Mouse (Mus musculus) gastrocnemius, postnatal 25 days (tissue): ENCODE results near the gene M6pr. TPM values are rescaled to one million over a fixed set of nuclear protein-coding genes. Genes with fewer than 3 reads are reported as not detected.

ENCODE experiments used
- DNase-seq: peaks from one replicate; pipeline ENCODE4 v3.0.0; 2022
- total RNA-seq, 2 experiments: library from RNA; stranded (reverse); gene quantifications; 1 replicate in 1 of 2; 2 replicates in 1 of 2; pipeline ENCODE4 v1.2.3; 2021

The M6pr gene
- total RNA-seq, 2 experiments from 2014 or later = 20.2 to 20.3 TPM

DNA sequence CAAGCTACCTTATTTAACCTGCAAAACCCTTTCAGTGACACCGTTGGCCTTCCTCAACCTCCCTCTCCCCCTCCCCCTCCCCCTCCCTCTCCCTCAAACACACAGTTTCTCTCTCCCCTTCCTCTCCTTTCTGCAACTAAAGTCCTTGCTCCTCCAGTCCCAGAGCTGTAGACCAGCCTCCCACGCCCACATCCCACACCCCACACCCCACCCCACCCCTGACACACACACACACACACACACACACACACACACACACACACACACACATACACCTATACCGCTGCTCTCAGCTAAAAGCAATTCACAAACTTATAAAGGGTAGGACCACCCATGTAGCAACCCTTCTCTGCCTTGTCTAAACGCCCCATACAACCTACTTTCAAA is 10.3 kb upstream of the M6pr start:
- no peak for DNase-seq

DNA sequence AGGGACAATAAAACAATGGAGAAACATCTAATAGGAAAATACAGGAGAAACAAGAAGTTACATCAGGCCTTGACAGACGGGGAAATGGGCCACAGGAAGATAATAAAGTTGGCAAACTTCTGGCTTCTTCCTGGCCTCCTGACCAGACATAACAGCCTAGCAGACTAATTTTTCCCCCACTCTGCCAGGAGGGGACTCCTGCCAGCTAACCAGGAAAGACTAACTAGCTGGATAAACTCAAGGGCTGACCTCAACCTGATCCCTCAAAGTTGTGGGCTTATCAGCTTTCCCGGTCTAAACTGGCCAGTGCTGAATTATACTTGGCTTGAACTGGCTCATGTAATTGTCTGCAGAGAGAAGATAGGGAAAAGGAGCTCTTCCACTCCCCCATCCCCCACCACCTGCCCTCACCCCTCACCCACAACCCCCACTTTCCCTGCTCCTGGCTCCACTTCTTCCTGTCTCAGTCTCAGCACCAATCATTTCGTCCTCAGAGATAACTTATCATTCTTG is 8.8 kb upstream of the M6pr start:
- no peak for DNase-seq

DNA sequence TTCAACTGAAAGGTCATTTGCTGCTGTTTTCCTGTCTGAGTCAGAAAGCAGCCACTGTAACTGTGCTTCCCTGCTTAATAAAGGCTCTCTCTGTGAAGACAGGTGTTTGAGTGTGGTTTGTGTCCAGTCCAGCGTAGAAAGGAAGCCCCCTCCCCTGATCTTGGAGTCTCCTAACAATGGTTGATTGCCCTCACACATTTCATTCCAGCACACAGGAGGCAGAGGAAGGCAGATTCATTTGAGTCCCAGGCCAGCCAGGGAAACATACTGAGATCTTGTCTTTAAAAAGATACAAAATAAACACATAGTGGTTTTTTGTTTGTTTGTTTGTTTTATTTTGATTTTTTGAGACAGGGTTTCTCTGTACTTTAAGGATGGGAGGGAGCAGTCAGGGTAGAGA is 6.4 kb upstream of the M6pr start:
- no peak for DNase-seq

DNA sequence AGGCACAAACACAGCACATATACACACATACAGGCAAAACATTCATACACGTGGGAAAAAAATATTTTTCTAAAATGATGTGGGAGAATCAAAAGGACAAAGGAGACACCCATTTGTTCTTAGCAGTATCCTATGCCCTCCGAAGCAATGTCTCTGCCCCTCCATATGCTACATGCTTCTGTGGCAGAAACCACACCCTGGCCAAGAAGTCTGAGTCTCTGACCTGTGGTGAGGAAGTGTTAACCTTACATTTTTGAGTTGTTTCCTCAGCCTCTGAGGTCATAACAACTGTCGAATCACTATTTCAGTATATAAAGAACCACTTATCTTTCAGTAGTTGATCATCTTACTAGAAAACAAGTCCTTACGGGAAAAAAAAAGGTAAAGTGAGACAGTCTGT is 5.9 kb upstream of the M6pr start:
- DNase-seq = no peak

DNA sequence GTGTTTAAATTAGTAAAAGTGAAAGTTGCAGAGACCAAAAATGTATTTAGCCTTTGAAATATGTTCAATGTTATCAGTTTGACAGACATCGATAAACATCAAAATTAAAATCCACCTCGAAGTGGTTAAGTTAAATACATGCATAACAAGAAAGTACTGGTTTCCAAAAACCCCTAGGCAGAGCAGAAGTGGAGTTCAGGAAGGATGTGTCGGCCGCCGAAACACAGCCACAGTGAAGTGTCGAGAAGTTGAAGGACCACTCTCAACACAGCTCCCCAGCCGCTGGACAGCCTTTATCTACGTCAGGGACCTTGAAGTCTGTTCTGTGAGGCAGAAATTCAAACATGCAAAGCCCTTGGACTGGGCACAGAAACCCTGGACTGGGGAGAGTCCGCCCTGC is 5.0 kb upstream of the M6pr start:
- DNase-seq = no peak

DNA sequence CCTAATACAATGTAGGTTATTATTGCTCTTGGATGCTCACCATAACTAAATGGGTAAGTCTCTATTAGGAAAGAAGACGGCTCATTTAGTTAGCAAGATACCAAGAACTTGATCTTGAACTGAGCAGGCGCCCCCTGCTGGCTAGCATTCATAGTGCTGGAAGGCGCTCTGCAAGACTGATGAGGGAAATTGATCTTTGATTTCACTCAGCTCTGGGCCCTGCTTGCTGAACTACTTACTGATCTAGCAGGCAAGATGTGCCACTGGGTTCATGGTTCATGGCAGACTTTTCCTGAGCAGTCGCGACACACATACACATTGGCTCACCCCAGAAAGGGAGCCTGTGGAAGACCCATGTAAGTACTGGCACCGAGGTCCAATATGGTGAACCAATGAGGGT is 4.2 kb upstream of the M6pr start:
- DNase-seq = peak; percentile 8

DNA sequence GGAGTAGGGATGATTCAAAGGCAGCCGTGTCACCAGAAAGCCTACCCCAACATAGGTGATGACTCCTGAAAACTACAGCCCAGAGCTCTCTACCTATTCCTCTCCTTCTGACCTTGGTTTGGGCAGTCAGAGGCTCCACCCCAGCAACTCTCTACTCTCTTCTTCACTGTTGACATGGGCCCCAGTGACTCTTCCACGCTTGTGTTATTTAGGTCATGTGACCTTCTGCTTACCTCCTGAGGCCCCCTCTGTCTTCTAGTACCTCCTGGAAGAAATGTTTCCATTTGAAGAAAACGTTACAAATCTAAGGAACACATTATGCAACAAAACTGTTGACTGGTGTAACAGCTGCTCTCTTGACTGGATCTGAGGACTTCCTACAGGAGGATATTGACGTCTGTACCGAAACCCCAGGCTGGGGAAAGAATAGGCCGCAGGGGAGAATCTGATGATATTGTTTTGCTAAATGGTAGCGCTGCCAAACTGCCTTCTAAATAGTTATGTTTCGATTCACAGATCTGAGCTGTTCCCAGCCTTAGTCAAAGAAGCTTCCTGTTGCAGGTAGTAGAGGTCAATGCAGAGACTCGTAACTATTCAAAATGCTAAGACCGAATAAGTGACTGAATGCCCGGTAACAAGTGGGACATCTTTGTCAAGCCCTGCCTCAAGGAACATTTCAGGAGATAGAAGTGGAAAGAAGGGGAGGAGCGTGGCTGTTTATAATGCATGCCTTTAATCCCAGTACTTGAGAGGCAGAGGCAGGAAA is 3.5 kb upstream of the M6pr start:
- no peak for DNase-seq

DNA sequence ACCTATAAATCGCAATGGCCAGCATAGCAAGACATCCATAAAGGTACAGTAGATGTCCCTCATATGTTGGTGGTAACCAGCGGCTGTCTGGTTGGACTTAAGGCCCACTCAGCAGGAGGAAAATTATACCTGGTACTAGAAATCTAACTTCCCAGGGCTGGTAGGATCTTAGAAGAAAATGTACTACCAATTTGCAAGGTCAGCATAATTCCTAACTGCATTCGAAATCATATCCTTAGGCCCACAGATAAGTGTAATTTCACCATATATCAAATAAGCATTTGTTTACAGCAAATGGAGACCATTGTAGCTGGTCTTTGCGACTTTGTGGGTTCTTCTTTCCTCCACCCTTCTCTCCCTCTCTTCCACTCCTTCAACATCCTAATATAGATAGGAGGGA is 1.8 kb upstream of the M6pr start:
- no peak for DNase-seq

DNA sequence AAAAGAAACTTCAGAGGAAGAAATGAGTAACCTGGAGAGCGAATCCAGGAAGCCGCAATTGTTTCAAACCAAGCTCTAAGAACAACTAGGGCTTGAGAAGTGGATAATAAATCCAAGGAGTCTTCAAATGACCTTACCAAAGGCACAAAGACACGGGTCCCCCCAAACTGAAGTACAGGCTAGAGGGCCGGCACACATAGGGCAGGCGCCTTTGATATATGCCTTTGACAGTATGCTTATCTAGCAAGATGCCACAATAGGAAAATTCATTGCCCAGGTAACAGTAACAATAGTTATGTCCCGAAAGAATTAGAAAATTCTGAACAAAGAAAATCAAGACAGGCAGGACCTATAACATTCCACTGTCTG is 400 bp upstream of the M6pr start:
- no peak for DNase-seq

DNA sequence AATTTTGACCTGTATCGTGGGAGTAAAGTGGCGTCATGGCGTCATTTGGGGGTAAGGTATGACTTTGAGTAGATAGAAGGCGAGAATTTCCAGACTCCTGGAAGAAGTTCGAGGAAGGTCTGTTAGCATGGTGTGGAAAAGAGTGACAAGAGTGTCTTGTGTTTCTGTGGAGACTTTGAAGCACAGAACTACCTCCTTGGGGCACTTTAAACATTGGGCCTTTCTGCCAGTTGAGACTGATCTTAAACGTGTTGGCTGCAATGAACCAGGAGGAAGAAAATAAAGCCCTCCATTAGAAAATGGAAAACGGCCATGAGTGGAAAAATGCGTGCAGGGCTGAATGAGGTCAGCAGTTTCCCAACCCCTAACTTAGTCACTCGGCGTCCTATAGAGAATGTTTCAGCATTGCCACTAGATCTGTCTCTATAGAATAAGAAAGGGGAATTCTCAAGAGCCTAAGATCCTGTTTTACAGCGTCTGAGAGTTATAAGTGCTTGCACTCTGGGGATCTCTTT is 983 bp downstream of the M6pr start:
- DNase-seq = no peak

DNA sequence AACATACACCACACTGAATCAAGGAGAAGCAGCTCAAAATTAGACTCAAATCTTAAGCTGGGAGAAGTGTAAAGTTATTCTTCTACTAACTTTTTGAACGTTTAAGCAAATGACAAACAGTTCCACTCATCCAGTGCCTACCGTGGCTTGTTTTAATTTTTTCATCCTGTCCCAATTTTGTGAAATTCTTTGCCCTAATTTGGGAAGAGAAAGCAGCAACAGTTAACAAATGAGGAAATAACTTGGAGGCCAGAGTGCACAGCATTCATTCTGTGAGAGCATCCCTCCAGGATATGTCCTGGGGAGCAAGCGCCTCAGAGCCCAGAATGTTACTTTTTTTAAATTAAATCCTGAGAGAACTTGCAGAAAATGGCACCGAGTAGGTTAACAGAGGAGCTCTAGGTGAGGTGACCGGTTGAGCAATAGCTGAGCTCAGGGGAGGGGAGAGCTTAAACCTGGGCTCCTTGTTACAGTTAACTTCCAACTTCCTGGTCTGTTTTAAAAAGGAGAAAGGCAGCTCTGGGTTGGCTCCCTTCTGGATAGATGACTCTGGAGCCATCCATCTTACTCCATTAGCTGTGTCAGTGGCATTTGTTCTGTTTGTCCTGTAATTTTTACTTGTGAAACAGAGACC is 1.8 kb downstream of the M6pr start:
- DNase-seq = no peak

DNA sequence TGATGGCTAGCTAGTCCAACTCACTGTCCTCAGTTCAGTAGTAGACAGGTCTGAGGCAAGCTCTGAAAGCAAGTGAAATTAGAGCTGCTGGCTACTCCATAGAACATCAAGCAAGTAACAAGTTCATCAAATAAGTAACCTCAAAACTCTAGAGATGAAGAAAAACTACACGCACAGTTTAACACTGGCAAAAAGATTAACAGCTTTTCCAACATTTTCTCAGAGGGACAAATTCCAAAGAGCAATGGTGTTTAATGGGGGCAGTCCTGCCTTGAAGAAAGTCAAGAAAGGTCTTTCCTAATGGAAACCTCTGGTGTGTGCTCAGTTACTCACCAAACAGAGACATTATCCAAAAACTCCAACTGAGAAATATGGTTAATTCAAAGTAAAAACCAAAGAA is 10.2 kb downstream of the M6pr start:
- no peak for DNase-seq

DNA sequence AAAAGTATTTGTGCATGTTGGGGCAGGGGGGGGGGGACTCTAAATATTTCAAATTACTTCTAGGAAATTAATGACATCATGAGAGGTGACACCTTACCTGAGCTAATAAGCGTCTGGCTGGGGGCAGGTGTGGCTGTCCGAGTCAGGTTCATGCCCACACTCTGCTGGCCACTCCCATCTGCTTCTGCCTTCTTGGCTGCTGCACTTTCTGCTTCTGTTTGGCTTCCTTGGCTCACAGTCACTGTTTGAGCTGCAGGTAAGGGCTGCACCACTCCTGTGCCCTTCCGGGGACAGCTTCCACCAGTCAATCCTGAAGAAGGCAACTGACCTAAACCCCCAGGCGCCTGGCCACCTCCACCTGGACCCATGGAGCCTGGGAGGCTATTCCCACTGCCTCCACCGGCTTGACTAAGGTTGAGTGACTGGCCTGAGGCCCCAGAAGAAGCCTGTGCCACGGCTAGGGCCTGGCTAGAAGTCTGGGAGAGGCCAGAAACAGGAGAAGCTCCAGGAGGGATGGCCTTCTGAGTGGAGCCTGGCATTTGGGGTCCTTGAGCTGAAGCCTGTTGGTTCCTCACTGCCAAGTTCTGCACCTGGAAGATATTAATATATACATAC is 16.9 kb downstream of the M6pr start:
- DNase-seq = no peak

DNA sequence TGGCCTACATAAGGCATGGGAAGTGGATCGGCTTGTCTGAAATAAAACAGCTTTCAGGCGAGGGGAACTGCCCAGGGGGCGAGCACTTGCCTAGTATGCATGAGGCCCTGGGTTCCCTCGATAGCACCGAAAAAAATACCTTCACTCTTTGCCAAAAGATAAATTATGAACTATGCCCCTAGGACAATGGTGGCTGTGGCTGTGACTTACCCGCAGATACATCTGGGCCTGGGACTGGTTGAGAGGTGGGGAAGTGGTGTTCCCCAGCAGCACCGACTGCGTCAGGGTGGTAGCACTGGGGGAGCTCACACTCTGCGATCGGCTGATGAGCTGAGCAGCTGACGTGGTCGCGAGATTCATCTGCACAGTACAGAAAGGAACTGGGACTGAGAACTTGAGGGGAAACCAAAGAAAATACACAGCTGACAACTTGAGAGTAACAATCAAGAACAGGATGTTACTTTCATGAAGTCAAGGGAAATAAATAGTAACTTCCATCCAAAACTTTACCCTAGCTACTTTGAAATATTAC is 24.6 kb downstream of the M6pr start:
- DNase-seq = no peak

DNA sequence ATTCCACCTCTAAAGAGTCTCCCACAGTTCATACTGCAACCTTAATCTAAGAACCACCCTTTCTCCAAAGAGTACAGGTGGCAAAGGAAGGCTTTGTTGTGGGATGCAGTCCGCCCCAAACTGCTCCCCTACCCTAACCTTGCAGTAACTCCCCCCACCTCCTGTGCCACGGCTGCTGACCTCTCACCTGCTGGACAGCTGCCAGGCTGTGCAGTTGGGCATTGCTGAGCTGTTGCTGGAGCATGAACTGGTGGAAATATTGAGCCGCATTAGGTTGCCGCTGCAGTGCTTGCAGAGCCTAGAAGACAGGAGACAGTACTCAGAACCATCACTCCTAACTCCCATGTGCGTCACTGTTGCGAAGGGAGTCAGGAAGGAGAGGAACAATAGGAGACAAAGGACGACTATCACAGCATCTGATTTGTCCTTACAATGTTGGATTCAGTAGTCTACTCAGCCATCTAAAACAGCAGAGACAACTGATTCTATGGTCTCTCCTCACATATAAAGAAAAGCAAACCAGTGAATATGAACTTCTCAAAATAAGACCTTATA is 26.3 kb downstream of the M6pr start:
- no peak for DNase-seq

DNA sequence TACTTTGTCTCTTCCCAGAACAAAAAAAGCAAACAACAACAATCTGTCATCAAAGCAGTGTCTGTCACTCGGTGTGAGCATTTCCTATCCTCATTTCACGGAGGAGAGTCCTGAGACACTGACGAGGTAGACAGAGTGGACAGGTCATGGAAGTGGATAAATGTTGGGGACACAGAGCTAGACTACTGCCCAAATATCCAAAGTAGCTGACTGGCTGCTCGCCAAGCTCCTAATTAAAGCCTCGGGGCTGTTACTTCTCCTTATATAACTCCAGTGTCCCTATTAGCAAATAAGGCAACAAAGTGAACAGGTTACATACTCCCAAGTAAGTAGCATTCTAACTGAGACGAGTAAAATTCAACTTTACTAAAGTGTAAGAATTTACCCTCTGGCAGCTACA is 29.0 kb downstream of the M6pr start:
- no peak for DNase-seq

DNA sequence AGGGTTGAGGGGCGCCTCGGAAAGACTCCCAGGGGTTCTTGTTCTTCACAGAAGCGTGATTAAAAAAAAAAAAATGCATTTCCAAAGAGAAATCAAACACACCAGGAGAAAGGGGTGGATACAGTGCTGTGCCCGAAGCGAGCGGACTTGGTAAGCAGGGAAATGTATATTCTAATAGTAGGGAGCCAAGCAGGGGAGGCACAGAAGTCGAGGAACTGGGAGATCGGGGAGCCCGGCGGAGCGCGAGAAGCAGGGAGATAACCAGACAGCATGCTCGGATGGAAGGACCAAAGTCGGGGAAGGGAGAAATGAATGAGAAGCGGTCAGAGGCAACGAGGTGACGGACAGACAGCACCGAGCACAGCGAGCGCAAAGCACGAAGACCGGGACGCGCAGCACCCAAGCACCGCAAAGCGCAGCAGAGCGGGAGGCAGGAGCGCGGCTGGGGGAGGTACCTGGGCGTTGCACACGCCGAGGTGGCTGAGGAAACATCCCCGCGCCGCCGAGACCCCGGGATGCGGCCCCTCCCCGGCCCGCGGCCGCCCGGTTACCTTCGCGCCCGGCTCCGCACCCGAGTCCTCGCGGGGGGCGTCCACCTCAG is 30.6 kb downstream of the M6pr start:
- DNase-seq = peak; percentile 58

DNA sequence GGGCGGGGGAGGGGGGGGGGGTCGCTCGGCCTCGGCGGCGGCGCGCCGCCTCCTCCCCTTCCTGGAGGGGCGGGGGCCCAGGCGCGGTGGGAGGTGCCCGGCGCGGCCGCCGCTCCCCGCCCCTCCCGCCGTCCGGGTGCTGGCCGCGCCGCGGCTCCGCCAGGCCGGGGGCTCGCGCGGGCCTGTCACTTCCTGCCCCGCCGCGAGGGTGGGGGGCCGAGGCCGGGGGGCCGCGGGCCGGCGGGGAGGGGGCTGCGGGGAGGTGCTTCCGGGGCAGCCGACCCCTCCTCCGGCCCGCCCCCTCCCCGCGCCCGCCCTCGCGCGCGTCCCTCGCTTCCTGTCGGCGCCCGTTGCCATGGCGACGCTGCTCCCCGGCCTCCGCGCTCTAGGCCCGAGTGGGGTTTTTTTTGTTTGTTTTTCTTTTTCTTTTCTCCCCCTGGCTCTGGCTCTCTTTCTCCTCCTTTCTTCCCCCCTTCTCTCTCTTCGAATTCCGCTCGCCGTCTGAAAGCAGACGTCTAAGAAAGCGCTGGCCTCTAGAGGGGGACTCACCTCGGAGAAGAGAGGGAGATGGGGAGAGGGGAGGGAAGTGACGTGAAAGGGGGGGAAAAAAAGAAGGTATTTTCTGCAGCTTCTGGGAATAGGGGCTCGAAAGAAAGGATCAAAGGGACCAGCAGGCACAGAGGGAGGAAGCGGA is 31.3 kb downstream of the M6pr start:
- DNase-seq = peak; percentile 85

DNA sequence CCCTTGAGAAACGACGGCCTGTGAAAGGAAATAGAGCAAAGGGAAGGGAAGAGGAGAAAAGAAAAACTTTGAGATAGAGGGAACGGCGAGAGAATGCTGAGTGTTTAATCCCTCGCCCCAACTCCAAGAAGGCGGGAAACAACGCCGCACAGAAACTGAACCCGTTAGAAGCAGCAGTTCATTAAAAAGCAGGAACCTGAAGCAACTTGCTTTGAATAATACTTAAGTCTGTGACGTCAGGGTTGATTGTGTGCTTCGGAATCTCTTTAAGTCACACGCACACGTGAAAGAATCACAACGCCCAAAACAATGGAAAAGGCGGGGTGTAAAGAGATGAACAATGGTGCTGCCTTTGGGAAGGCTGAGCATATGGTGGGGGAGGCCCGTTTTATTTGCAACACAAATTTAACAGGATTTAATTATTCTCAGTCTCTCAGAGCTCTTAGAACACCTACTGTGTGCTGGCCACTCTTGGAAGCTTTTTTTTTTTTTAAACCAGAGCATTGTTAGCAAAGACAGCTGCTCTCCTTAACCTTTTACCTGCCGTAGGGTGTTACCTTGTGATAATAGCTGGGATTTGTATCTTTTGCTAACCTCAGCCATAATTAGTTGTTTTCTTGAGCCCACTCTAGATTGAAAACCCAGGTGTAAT is 32.0 kb downstream of the M6pr start, which contains the start of gene Phc1:
Gene Phc1 (minus strand): TSS at position 213 of the 652 bp plus-strand sequence.
- no peak for DNase-seq

DNA sequence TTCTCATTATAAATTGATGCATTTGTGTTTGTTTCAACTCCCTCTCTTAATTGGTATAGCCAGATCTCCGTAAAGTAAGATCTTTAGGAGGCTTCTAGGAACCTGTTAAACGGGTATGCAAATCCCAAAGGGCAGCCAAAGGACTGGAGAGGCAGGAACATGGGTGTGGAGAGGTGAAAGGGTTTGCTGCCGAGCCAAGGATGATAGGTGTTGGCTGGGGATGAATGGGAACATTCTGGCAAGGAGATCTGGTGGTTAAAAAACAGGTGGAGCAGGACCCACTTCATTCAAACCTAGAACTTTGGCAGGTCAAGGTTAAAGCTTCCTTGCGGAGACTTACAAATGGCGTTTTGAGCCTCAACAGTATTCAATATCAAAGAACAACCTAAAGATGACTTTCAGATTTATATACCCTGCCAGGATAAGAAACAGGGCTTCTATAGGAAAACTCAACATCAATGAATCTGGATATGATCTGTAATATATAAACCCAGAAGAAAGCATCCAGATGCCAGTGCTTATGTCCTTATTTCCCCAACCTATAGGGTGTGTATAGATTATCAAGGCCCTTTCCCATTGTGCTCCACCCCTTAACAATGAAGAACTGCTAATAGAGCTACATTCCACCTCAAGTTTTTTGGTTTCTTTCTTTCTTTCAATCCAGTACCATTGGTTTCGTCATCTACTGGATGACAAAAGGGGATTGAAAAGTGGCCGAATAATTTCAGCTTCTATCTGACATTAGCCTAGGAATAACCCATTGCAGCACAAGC is 32.7 kb downstream of the M6pr start:
- no peak for DNase-seq
